Comparison of ENCODE assay signal across 8 mouse cellular contexts in the genomic region with DNA sequence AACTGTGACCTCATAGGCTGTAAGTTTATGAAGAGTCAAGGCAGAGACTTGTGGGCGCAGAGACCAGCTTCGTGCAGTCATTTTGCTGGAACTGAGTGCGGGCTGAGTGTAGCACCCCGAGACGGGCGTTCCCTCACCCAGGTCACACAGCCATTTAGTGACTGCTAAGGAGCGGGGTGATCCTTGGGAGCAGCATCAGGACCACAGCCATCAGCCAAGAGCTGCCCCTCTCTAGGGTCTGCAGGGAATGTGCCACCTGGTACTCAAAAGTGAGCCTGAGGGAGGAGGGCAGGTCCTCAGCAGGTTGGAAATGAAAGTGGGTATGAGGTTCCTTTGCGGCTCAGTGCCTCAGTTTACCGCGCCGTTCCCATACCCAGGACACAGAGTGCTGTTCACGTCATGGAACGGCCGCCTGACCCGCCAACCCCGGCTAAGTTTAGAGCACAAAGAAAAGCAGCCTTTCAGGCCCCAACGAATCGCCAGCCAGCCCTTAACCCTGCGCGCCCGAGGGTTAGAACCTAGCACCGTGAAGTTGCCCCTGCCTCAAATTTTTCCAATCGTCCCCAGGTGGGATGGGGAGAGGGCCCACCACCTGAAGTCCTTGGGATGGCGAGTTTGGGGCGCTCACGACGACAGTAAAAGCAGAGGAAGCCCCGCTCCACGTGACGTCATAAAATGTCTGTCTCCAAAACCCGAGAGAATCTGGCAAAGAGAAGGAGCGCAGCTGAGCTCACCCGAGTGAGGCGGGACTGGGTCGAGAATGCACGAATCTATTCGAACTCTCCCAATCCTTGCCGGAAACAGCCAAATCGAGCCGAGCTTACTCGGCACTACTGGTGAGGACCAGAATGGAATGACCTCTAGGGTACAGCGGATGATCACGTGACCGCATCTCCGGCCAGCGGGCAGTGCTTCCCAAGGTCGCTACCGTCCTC. TPM values are rescaled to one million over a fixed set of nuclear protein-coding genes. Genes with fewer than 3 reads are reported as not detected.
DNase-seq lines count a peak whose midpoint lies in the region; ATAC-seq and TF ChIP-seq lines count a peak whose summit lies in the region.

No protein-coding gene starts in this region.

- no peak for ATAC-seq in embryonic facial prominence, embryonic 15.5 days (ENCODE audit: insufficient number of reproducible peaks, low FRiP score, low TSS enrichment, low read depth)
- peak; percentile 16; the same call in 1 of the 2 replicates for ATAC-seq in heart, postnatal 0 days (ENCODE audit: insufficient read depth, low read depth)
- peak; percentile 39; the same call in 1 of the 2 replicates for ATAC-seq in stomach, postnatal 0 days (ENCODE audit: low FRiP score, low TSS enrichment)

- TF ChIP-seq CTCF in E14TG2a.4 (conservative IDR thresholded peaks at IDR 0.05; ENCODE audit: low read length) = no peak
- no peak for TF ChIP-seq CTCF in heart, postnatal 0 days (IDR thresholded peaks at IDR 0.05; ENCODE audit: low read depth)
- TF ChIP-seq CTCF in stomach, postnatal 0 days (IDR thresholded peaks at IDR 0.05; ENCODE audit: low read depth) = no peak

- no peaks in the 10 kb centered on the region for H3K36me3 ChIP-seq in E14TG2a.4 (ENCODE audit: insufficient read depth, low read length)
- no peaks in the 10 kb centered on the region for H3K36me3 ChIP-seq in embryonic facial prominence, embryonic 15.5 days
- H3K36me3 ChIP-seq in heart, postnatal 0 days (replicated peaks; ENCODE audit: control insufficient read depth, insufficient read depth, low read length) = no peaks in the 10 kb centered on the region
- no peaks in the 10 kb centered on the region for H3K36me3 ChIP-seq in stomach, postnatal 0 days (ENCODE audit: control insufficient read depth, insufficient read depth, low read length)

- peak overlapping the region; percentile 49 for H3K4me2 ChIP-seq in embryonic facial prominence, embryonic 15.5 days (replicated peaks)
- H3K4me2 ChIP-seq in heart, postnatal 0 days (ENCODE audit: low read depth, low read length) = peak overlapping the region; percentile 55
- H3K4me2 ChIP-seq in stomach, postnatal 0 days (replicated peaks; ENCODE audit: low read depth) = peak overlapping the region; percentile 49

- no peak overlapping the region for H3K9ac ChIP-seq in embryonic facial prominence, embryonic 15.5 days
- no peak overlapping the region for H3K9ac ChIP-seq in heart, postnatal 0 days (replicated peaks; ENCODE audit: low read depth, low read length)
- peak overlapping the region; percentile 31; the same call in 1 of the 2 replicates for H3K9ac ChIP-seq in stomach, postnatal 0 days (ENCODE audit: low read length)

- peak overlapping the region; percentile 77 for H3K4me3 ChIP-seq in E14TG2a.4 (replicated peaks; ENCODE audit: low read length)
- H3K4me3 ChIP-seq in embryonic facial prominence, embryonic 15.5 days (replicated peaks) = peak overlapping the region; percentile 37
- peak overlapping the region; percentile 36 for H3K4me3 ChIP-seq in heart, postnatal 0 days (ENCODE audit: low read depth, low read length)
- H3K4me3 ChIP-seq in stomach, postnatal 0 days (ENCODE audit: low read depth, low read length) = peak overlapping the region; percentile 28

- no peak for TF ChIP-seq EP300 in heart, postnatal 0 days (IDR thresholded peaks at IDR 0.05; ENCODE audit: low read depth)
- TF ChIP-seq EP300 in stomach, postnatal 0 days (optimal IDR thresholded peaks at IDR 0.05) = no peak

- no peaks in the 10 kb centered on the region for H3K9me3 ChIP-seq in E14TG2a.4 (ENCODE audit: low read length)
- H3K9me3 ChIP-seq in embryonic facial prominence, embryonic 15.5 days (replicated peaks) = no peaks in the 10 kb centered on the region
- no peaks in the 10 kb centered on the region for H3K9me3 ChIP-seq in heart, postnatal 0 days (replicated peaks; ENCODE audit: control insufficient read depth, low read length)
- H3K9me3 ChIP-seq in stomach, postnatal 0 days (ENCODE audit: control insufficient read depth, low read length) = no peaks in the 10 kb centered on the region

- H3K4me1 ChIP-seq in E14TG2a.4 (replicated peaks; ENCODE audit: low read depth, low read length) = peaks cover 72% of the 10 kb centered on the region
- peaks cover 17% of the 10 kb centered on the region for H3K4me1 ChIP-seq in embryonic facial prominence, embryonic 15.5 days
- peaks cover 15% of the 10 kb centered on the region for H3K4me1 ChIP-seq in heart, postnatal 0 days (ENCODE audit: control insufficient read depth, insufficient read depth)
- 0 out of 2 replicates have a peak, but pooled peaks cover 3% of the 10 kb centered on the region for H3K4me1 ChIP-seq in stomach, postnatal 0 days (replicated peaks; ENCODE audit: control insufficient read depth, insufficient read depth)

- H3K27ac ChIP-seq in embryonic facial prominence, embryonic 15.5 days (replicated peaks) = no peak overlapping the region
- H3K27ac ChIP-seq in heart, postnatal 0 days (ENCODE audit: low read depth) = 0 out of 2 replicates have a peak overlapping the region, but pooled peaks have one; percentile 35
- H3K27ac ChIP-seq in stomach, postnatal 0 days (replicated peaks) = no peak overlapping the region

- 5% methylated on average over 48 of the region's 48 CpGs for WGBS in embryonic facial prominence, embryonic 15.5 days
- WGBS in heart, postnatal 0 days = 5% methylated on average over 48 of the region's 48 CpGs
- 7% methylated on average over 48 of the region's 48 CpGs for WGBS in stomach, postnatal 0 days

- H3K27me3 ChIP-seq in E14TG2a.4 (ENCODE audit: insufficient read depth, low read length) = peaks cover 84% of the 10 kb centered on the region
- H3K27me3 ChIP-seq in embryonic facial prominence, embryonic 15.5 days = peaks cover 87% of the 10 kb centered on the region
- peaks cover 63% of the 10 kb centered on the region for H3K27me3 ChIP-seq in heart, postnatal 0 days (ENCODE audit: control insufficient read depth, insufficient read depth, low read length)
- H3K27me3 ChIP-seq in stomach, postnatal 0 days (ENCODE audit: control insufficient read depth, insufficient read depth, low read length) = 0 out of 2 replicates have a peak, but pooled peaks cover 5% of the 10 kb centered on the region

- DNase-seq in adrenal gland, adult 8-10 months = peak; percentile 67
- DNase-seq in heart, postnatal 0 days (ENCODE audit: low spot score) = peak; percentile 41
- peak; percentile 85 for DNase-seq in kidney, postnatal 10 days
- DNase-seq in lung, postnatal 36 days = peak; percentile 82
- DNase-seq in stomach, postnatal 0 days (ENCODE audit: low spot score) = no peak
- DNase-seq in right cerebral cortex, postnatal 36 days (ENCODE audit: low spot score in 2 of 2) = no peak

RNA-seq across cellular contexts. Expression of a gene that starts 10.6 kb away (rescaled TPM):
- 10 to 100 TPM; 59.6 to 90.1 (median 74.4) TPM for total RNA-seq in adrenal gland, adult 8-10 months (2022)
- polyA plus RNA-seq in embryonic facial prominence, embryonic 15.5 days (2015; fragmentation: Nextera tagmentation; extraction: Ambion mirVana) = 22.7 and 28.6 TPM in 2 replicates
- total RNA-seq in heart, postnatal 0 days (2014; rRNA removed; ENCODE audit: low replicate concordance) = 21.4 and 40.3 TPM in 2 replicates
- 32.7 and 32.8 TPM in 2 replicates for polyA plus RNA-seq in heart, postnatal 0 days (2015; fragmentation: Nextera tagmentation; extraction: Ambion mirVana)
- polyA plus RNA-seq in stomach, postnatal 0 days (2015; fragmentation: Nextera tagmentation; extraction: Ambion mirVana) = 18.9 and 19.0 TPM in 2 replicates

RNA-seq across cellular contexts. Expression of a gene that starts 16.8 kb away (rescaled TPM):
- 100 to 1,000 TPM; 106 to 166 (median 126) TPM for total RNA-seq in adrenal gland, adult 8-10 months (2022)
- 41.7 and 42.3 TPM in 2 replicates for polyA plus RNA-seq in embryonic facial prominence, embryonic 15.5 days (2015; fragmentation: Nextera tagmentation; extraction: Ambion mirVana)
- total RNA-seq in heart, postnatal 0 days (2014; rRNA removed; ENCODE audit: low replicate concordance) = 26.6 and 56.3 TPM in 2 replicates
- 50.3 and 54.0 TPM in 2 replicates for polyA plus RNA-seq in heart, postnatal 0 days (2015; fragmentation: Nextera tagmentation; extraction: Ambion mirVana)
- polyA plus RNA-seq in stomach, postnatal 0 days (2015; fragmentation: Nextera tagmentation; extraction: Ambion mirVana) = 77.3 and 80.1 TPM in 2 replicates

RNA-seq across cellular contexts. Expression of a gene that starts 20.4 kb away (rescaled TPM):
- total RNA-seq in adrenal gland, adult 8-10 months (2022) = under 1 TPM; 0.26 to 0.86 (median 0.30) TPM
- polyA plus RNA-seq in embryonic facial prominence, embryonic 15.5 days (2015; fragmentation: Nextera tagmentation; extraction: Ambion mirVana) = 0.16 and 0.29 TPM in 2 replicates
- total RNA-seq in heart, postnatal 0 days (2014; rRNA removed; ENCODE audit: low replicate concordance) = 0.42 and 1.2 TPM in 2 replicates
- polyA plus RNA-seq in heart, postnatal 0 days (2015; fragmentation: Nextera tagmentation; extraction: Ambion mirVana) = 0.44 and 0.56 TPM in 2 replicates
- 0.27 and 0.35 TPM in 2 replicates for polyA plus RNA-seq in stomach, postnatal 0 days (2015; fragmentation: Nextera tagmentation; extraction: Ambion mirVana)

RNA-seq across cellular contexts. Expression of a gene that starts 25.6 kb away (rescaled TPM):
- not detected for total RNA-seq in adrenal gland, adult 8-10 months (2022)
- not detected in 2 replicates for polyA plus RNA-seq in embryonic facial prominence, embryonic 15.5 days (2015; fragmentation: Nextera tagmentation; extraction: Ambion mirVana)
- total RNA-seq in heart, postnatal 0 days (2014; rRNA removed; ENCODE audit: low replicate concordance) = not detected in 2 replicates
- polyA plus RNA-seq in heart, postnatal 0 days (2015; fragmentation: Nextera tagmentation; extraction: Ambion mirVana) = not detected in 2 replicates
- polyA plus RNA-seq in stomach, postnatal 0 days (2015; fragmentation: Nextera tagmentation; extraction: Ambion mirVana) = 29.7 and 32.2 TPM in 2 replicates

RNA-seq across cellular contexts. Expression of a gene that starts 32.6 kb away (rescaled TPM):
- total RNA-seq in adrenal gland, adult 8-10 months (2022) = 10 to 100 TPM; 44.0 to 73.8 (median 57.9) TPM
- 92.5 and 94.3 TPM in 2 replicates for polyA plus RNA-seq in embryonic facial prominence, embryonic 15.5 days (2015; fragmentation: Nextera tagmentation; extraction: Ambion mirVana)
- total RNA-seq in heart, postnatal 0 days (2014; rRNA removed; ENCODE audit: low replicate concordance) = 36.6 and 39.3 TPM in 2 replicates
- 30.2 and 32.5 TPM in 2 replicates for polyA plus RNA-seq in heart, postnatal 0 days (2015; fragmentation: Nextera tagmentation; extraction: Ambion mirVana)
- 36.8 and 39.0 TPM in 2 replicates for polyA plus RNA-seq in stomach, postnatal 0 days (2015; fragmentation: Nextera tagmentation; extraction: Ambion mirVana)

Comparison
In these comparisons a context has a peak if more than half of its experiments do, and no peak if none do; other contexts are left out.
1. DNase-seq: peak in adrenal gland, adult 8-10 months (single experiment), heart, postnatal 0 days (single experiment), kidney, postnatal 10 days (single experiment) and lung, postnatal 36 days (single experiment); none in stomach, postnatal 0 days (single experiment) and right cerebral cortex, postnatal 36 days (0 of 2).
2. Peak in every context shown above with its lines, with median percentiles within 50 percentile points of each other: H3K4me3 ChIP-seq and H3K4me2 ChIP-seq.